Mouse (Mus musculus) lung, embryonic 14.5 days (tissue): ENCODE measurements at regions not wholly inside any gene's neighbourhood (a gene's known extent, or its start where the extent isn't known, plus 50 kb on each side); places are given as distances from the start of the nearest gene placed in this dataset.
A peak's percentile ranks its signal among the peaks of the same experiment; 100 is the strongest.

ENCODE experiments used
- ATAC-seq: fragments of 200-750 bp; cut with Nextera tagmentation; 2 replicates; pipeline ENCODE4 v1.8.0; 2017; ENCODE audit warnings: mild to moderate bottlenecking, moderate TSS enrichment, moderate library complexity; ENCODE audit not compliant: insufficient read depth
- DNase-seq: peaks from one replicate; pipeline ENCODE4 v3.0.0-alpha.2; 2015
- H3K27ac ChIP-seq: fragments of 300-500 bp; sonication (generic); 2 replicates; pipeline ENCODE4 v1.5.1; 2014; ENCODE audit warnings: low read depth, mild to moderate bottlenecking, moderate library complexity
- H3K27me3 ChIP-seq: fragments of 300-500 bp; sonication (generic); 2 replicates; pipeline ENCODE4 v1.6.1; 2014; ENCODE audit warnings: low read length, control low read depth; ENCODE audit not compliant: insufficient read depth
- H3K36me3 ChIP-seq: fragments of 300-500 bp; sonication (generic); 2 replicates; pipeline ENCODE4 v1.6.1; 2014; ENCODE audit warnings: control low read depth; ENCODE audit not compliant: insufficient read depth
- H3K4me1 ChIP-seq: fragments of 300-500 bp; sonication (generic); 2 replicates; pipeline ENCODE4 v1.6.1; 2014; ENCODE audit warnings: antibody characterized with exemption, control low read depth; ENCODE audit not compliant: insufficient read depth
- H3K4me2 ChIP-seq: fragments of 300-500 bp; sonication (generic); 2 replicates; pipeline ENCODE4 v1.6.1; 2014; ENCODE audit warnings: mild to moderate bottlenecking
- H3K4me3 ChIP-seq: fragments of 300-500 bp; sonication (generic); 2 replicates; pipeline ENCODE4 v1.5.1; 2014; ENCODE audit warnings: low read depth, low read length
- H3K9ac ChIP-seq: fragments of 300-500 bp; sonication (generic); 2 replicates; pipeline ENCODE4 v1.6.1; 2014
- H3K9me3 ChIP-seq: fragments of 300-500 bp; sonication (generic); 2 replicates; pipeline ENCODE4 v1.6.1; 2016; ENCODE audit warnings: low read depth, low read length, control low read depth
- CTCF ChIP-seq: IDR thresholded peaks from 2 replicates; pipeline ENCODE4 v1.5.1; 2016; ENCODE audit warnings: antibody characterized with exemption, low read depth
- WGBS: fragments of 180-500 bp; shearing (Covaris S2); extraction: QIAGEN DNeasy Blood & Tissue Kit; methylation state at CpG from one replicate; pipeline ENCODE4 v1.1.7; 2014; 5-methylcytosine and 5-hydroxymethylcytosine counted together

GRCm38 (mm10) chr9:92045472-92045905, 147.2 kb upstream of the Plscr5 start:
- WGBS, result 44% methylated on average over 3 of the region's 3 CpGs
- DNase-seq, result peak; percentile 18
- H3K9ac ChIP-seq, result no peak overlapping the region

GRCm38 (mm10) chr9:92044161-92044560, 148.6 kb upstream of the Plscr5 start:
- Histone ChIP-seq H3K4me1 (no peaks in the 10 kb centered on the region), H3K4me2 (no peak overlapping the region), H3K27ac (no peak overlapping the region), H3K4me3 (no peak overlapping the region), H3K9me3 (no peaks in the 10 kb centered on the region), H3K9ac (no peak overlapping the region), H3K36me3 (no peaks in the 10 kb centered on the region), H3K27me3 (no peaks in the 10 kb centered on the region)
- ATAC-seq (no peak), DNase-seq (no peak)
- TF ChIP-seq CTCF, result no peak
- WGBS, result 79% methylated on average over 9 of the region's 9 CpGs

More at GRCm38 (mm10) chr9:92045472-92045905, 147.2 kb upstream of the Plscr5 start:
- no peaks in the 10 kb centered on the region for H3K9me3 ChIP-seq
- TF ChIP-seq CTCF, result 0 out of 2 replicates have a peak, but pooled peaks have one; percentile 12
- H3K4me1 ChIP-seq, result no peaks in the 10 kb centered on the region
- ATAC-seq, result no peak
- no peak overlapping the region for H3K27ac ChIP-seq
- H3K4me3 ChIP-seq, result no peak overlapping the region
- H3K4me2 ChIP-seq, result no peak overlapping the region
- H3K27me3 ChIP-seq, result no peaks in the 10 kb centered on the region
- H3K36me3 ChIP-seq, result no peaks in the 10 kb centered on the region

- ATAC-seq (no peak), DNase-seq (no peak)
- TF ChIP-seq CTCF, result no peak
- no peaks in the 10 kb centered on the region for H3K9me3 ChIP-seq
- no peaks in the 10 kb centered on the region for H3K27me3 ChIP-seq
- 85% methylated on average over 3 of the region's 3 CpGs for WGBS
- H3K36me3 ChIP-seq, result no peaks in the 10 kb centered on the region
- no peak overlapping the region for H3K9ac ChIP-seq
- H3K4me1 ChIP-seq, result no peaks in the 10 kb centered on the region
- no peak overlapping the region for H3K4me3 ChIP-seq
- H3K27ac ChIP-seq, result no peak overlapping the region
- no peak overlapping the region for H3K4me2 ChIP-seq
Observed at GRCm38 (mm10) chr9:92016521-92016920, 176.2 kb upstream of the Plscr5 start.

- no peak for TF ChIP-seq CTCF
- Histone ChIP-seq H3K36me3 (no peaks in the 10 kb centered on the region), H3K4me2 (no peak overlapping the region), H3K4me3 (no peak overlapping the region), H3K4me1 (no peaks in the 10 kb centered on the region), H3K27me3 (no peaks in the 10 kb centered on the region), H3K9me3 (no peaks in the 10 kb centered on the region), H3K27ac (no peak overlapping the region), H3K9ac (no peak overlapping the region)
- DNase-seq (no peak), ATAC-seq (no peak)
- WGBS, result 68% methylated on average over 3 of the region's 3 CpGs
Observed at GRCm38 (mm10) chr9:92015923-92016322, 176.8 kb upstream of the Plscr5 start.

- no peak overlapping the region for H3K27ac ChIP-seq
- TF ChIP-seq CTCF, result no peak
- no peaks in the 10 kb centered on the region for H3K36me3 ChIP-seq
- H3K9me3 ChIP-seq, result no peaks in the 10 kb centered on the region
- H3K9ac ChIP-seq, result no peak overlapping the region
- no peak overlapping the region for H3K4me3 ChIP-seq
- H3K4me2 ChIP-seq, result no peak overlapping the region
- ATAC-seq (no peak), DNase-seq (no peak)
- H3K27me3 ChIP-seq, result no peaks in the 10 kb centered on the region
- H3K4me1 ChIP-seq, result no peaks in the 10 kb centered on the region
- 40% methylated on average over 2 of the region's 2 CpGs for WGBS
Observed at GRCm38 (mm10) chr9:91988240-91988639, 204.5 kb upstream of the Plscr5 start.

- Histone ChIP-seq H3K27ac (no peak overlapping the region), H3K36me3 (no peaks in the 10 kb centered on the region), H3K9me3 (no peaks in the 10 kb centered on the region), H3K9ac (no peak overlapping the region), H3K4me1 (no peaks in the 10 kb centered on the region), H3K4me2 (no peak overlapping the region), H3K27me3 (no peaks in the 10 kb centered on the region), H3K4me3 (no peak overlapping the region)
- TF ChIP-seq CTCF, result no peak
- peak; percentile 20 for DNase-seq
- ATAC-seq, result no peak
- 54% methylated on average over 9 of the region's 9 CpGs for WGBS
Observed at GRCm38 (mm10) chr9:91981955-91982621, 210.6 kb upstream of the Plscr5 start.

- TF ChIP-seq CTCF, result no peak
- Histone ChIP-seq H3K9me3 (no peaks in the 10 kb centered on the region), H3K4me2 (no peak overlapping the region), H3K27me3 (no peaks in the 10 kb centered on the region), H3K4me3 (no peak overlapping the region), H3K4me1 (no peaks in the 10 kb centered on the region), H3K36me3 (no peaks in the 10 kb centered on the region), H3K9ac (no peak overlapping the region), H3K27ac (no peak overlapping the region)
- DNase-seq (no peak), ATAC-seq (no peak)
- WGBS, result 74% methylated on average over 3 of the region's 3 CpGs
Observed at GRCm38 (mm10) chr9:91981499-91981898, 211.2 kb upstream of the Plscr5 start.
